Mouse (Mus musculus): ENCODE data around the gene Gli3. TPM values are rescaled to one million over a fixed set of nuclear protein-coding genes. Genes with fewer than 3 reads are reported as not detected.

The Gli3 gene
- polyA plus RNA-seq, 1 experiment from 2014 or later: 23.1 TPM

DNA sequence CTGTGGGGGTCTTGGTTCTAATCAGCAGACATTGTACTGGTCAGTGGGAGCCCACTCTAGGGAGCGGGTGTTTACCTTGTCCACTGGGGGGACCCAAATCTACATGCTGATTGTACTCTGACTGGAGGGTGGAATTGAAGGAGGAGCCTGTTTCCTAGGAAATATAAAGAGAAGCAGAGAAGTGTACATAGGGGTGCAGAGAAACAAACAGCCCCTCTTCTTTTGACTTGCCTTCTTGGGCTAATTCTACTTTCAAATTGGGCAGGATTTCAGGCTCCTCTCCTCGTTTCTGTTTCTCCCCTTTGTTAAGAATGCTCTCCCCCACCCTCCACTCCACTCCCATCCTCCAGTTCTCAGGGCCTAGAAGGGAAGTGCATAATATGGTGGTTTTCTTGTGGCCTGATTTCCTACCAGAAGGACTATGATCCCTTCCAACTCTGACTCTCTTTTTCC is 93.6 kb downstream of the Gli3 start:
- WGBS: 48% methylated on average over 2 of the region's 2 CpGs
- H3K4me2 ChIP-seq (replicated peaks): no peak overlapping the region
- no peak for ATAC-seq (ENCODE audit: insufficient number of reproducible peaks, low FRiP score, low TSS enrichment, low read depth)
- H3K9ac ChIP-seq: no peak overlapping the region
- no peaks in the 10 kb centered on the region for H3K27me3 ChIP-seq
- H3K36me3 ChIP-seq: no peaks in the 10 kb centered on the region
- H3K4me1 ChIP-seq: peaks cover 19% of the 10 kb centered on the region
- H3K4me3 ChIP-seq (replicated peaks): no peak overlapping the region
- H3K27ac ChIP-seq (replicated peaks): no peak overlapping the region
- no peaks in the 10 kb centered on the region for H3K9me3 ChIP-seq (replicated peaks)

DNA sequence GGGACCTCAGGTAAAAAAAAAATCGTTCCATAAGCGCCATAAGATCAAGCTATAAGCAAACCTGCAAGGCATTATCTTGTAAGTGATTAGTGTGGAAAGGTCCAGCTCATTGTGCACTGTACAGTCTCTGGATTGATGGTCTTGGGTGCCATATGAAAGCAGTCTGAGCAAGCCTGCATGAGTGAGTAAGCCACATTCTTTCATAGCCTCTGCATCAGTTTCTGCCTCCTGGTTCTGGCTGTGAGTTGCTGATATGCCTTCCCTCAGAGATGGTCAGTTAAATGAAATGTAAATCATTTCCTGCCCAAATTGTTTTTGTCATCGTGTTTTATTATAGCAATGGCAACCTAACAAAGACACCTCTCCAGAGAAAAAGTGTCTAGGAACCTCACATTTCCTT is 98.4 kb downstream of the Gli3 start:
- 79% methylated on average over 3 of the region's 3 CpGs for WGBS
- Histone ChIP-seq H3K9ac (no peak overlapping the region), H3K4me2 (replicated peaks) (no peak overlapping the region), H3K4me3 (replicated peaks) (no peak overlapping the region), H3K27me3 (no peaks in the 10 kb centered on the region), H3K27ac (replicated peaks) (no peak overlapping the region), H3K4me1 (peaks cover 23% of the 10 kb centered on the region; the same call in 1 of the 2 replicates), H3K9me3 (replicated peaks) (no peaks in the 10 kb centered on the region), H3K36me3 (no peaks in the 10 kb centered on the region)
- ATAC-seq (ENCODE audit: insufficient number of reproducible peaks, low FRiP score, low TSS enrichment, low read depth): no peak

DNA sequence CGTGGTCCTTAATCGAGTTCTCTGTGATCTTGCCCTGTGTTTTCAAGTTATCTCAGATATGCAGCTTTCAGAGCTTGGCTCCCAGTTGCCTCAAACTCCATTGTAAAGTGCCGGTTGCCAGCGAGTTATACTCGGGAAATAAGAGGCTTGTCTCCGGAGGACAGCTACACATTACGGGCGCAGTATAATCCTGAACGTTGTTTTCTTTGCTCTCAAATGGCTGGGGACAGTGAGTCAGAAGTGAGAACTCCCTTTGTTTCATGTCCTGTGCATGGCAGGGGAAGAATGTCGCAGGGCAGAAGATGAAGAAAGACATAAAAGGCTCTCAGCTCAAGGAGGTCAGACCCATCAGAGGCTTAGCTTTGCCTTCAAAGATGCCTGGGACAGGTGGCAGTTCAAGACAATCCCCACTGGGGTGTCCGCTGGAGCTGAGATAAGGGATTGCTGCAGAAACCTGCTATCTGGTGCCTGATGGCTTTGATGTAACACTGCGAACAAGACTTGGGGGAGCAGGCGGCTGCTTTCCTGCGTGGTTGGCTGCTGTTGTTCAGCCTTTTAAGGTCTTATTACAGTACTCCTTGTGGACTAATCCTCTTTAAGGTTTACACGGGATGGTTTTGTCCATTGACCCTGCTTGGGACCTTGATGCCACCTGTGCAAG is 108.0 kb downstream of the Gli3 start:
- H3K9ac ChIP-seq: no peak overlapping the region
- H3K4me1 ChIP-seq: no peaks in the 10 kb centered on the region
- WGBS: 50% methylated on average over 15 of the region's 15 CpGs
- H3K36me3 ChIP-seq: no peaks in the 10 kb centered on the region
- H3K27me3 ChIP-seq: no peaks in the 10 kb centered on the region
- no peak overlapping the region for H3K4me3 ChIP-seq (replicated peaks)
- H3K4me2 ChIP-seq (replicated peaks): no peak overlapping the region
- no peaks in the 10 kb centered on the region for H3K9me3 ChIP-seq (replicated peaks)
- ATAC-seq (ENCODE audit: insufficient number of reproducible peaks, low FRiP score, low TSS enrichment, low read depth): no peak
- H3K27ac ChIP-seq (replicated peaks): no peak overlapping the region

DNA sequence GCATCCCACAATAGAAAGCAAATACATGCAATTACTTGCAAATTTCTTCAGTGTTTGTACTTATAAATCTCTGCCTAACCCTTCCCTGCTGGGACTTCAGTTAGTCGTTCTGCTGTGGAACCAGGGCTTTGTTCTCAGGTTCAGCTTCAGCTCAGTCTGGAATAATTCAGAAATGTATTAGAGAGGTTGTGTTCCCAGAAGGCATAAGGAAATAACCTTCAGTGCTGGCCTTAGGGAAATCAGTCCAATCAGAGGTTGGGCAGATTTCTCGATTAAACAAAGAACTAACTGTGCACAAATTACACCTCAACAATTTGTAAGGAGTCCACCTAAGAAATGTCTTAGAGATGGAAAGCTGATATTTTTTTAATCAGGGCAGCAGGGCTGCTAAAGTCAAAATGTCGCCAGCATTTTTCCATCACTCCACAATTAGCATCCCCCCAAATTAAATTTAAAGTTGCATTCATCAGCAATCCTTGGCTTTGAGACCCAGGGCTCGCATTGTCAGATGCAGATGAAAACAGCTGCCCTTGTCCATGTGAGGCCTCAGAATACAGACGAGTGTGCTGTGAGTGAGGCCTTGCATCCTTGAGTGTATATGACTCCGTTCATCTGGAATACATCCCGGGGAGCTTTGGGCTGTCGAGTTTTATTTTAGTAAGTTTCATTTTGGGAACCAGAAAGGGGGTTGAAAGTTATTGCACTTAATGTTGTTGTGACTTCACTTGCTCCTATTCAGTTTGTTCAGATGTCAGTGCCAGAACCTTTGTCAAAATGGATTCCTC is 114.3 kb downstream of the Gli3 start:
- Histone ChIP-seq H3K4me3 (replicated peaks) (no peak overlapping the region), H3K9me3 (replicated peaks) (no peaks in the 10 kb centered on the region), H3K4me2 (replicated peaks) (no peak overlapping the region), H3K4me1 (peaks cover 21% of the 10 kb centered on the region), H3K27me3 (no peaks in the 10 kb centered on the region), H3K27ac (replicated peaks) (peak overlapping the region; percentile 53; the same call in 1 of the 2 replicates), H3K36me3 (no peaks in the 10 kb centered on the region), H3K9ac (no peak overlapping the region)
- 31% methylated on average over 8 of the region's 8 CpGs for WGBS
- ATAC-seq (ENCODE audit: insufficient number of reproducible peaks, low FRiP score, low TSS enrichment, low read depth): no peak

DNA sequence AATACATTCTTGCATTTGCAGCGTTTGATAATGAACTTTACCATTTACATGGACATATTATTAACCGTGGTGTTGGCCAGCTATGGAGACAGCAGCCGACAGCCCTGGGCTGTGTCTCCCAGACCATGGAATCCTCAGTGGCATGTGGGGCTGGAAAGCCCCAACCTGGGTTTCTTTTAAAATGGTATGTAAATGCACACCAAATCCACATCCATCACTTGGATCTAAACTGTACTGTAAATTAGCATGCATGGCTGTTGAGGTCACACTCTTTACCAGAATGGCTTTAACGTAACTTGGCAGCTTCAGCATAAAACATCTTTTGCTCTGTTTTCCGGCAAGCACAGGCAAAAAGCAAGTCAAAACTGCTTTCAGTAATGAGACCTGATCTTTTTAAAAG is 117.4 kb downstream of the Gli3 start:
- H3K27ac ChIP-seq (replicated peaks): no peak overlapping the region
- H3K4me1 ChIP-seq: peaks cover 21% of the 10 kb centered on the region
- no peak for ATAC-seq (ENCODE audit: insufficient number of reproducible peaks, low FRiP score, low TSS enrichment, low read depth)
- no peaks in the 10 kb centered on the region for H3K27me3 ChIP-seq
- H3K36me3 ChIP-seq: no peaks in the 10 kb centered on the region
- H3K9me3 ChIP-seq (replicated peaks): no peaks in the 10 kb centered on the region
- H3K4me3 ChIP-seq (replicated peaks): no peak overlapping the region
- no peak overlapping the region for H3K9ac ChIP-seq
- WGBS: 44% methylated on average over 5 of the region's 5 CpGs
- no peak overlapping the region for H3K4me2 ChIP-seq (replicated peaks)

DNA sequence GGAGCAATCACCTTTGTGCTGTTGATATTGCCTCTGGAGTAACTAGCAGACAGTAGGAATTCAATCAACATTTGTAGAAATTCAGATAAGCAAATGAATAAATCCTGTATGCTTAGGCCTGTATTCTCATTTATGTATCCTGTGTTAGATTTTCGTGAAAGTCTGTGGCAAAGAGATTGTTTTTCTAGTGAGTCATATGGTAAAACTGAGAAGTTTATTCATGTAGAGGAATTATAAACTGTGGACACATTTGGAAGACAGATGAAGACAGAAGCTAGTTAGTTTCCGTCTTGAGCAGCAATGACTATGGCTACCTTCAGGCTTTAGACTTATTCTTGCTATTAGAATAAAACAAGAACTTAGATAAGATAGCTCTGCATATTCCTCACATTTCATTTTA is 122.9 kb downstream of the Gli3 start:
- Histone ChIP-seq H3K9me3 (replicated peaks) (no peaks in the 10 kb centered on the region), H3K27ac (replicated peaks) (no peak overlapping the region), H3K27me3 (no peaks in the 10 kb centered on the region), H3K4me1 (peaks cover 17% of the 10 kb centered on the region), H3K4me3 (replicated peaks) (no peak overlapping the region), H3K36me3 (no peaks in the 10 kb centered on the region), H3K9ac (no peak overlapping the region), H3K4me2 (replicated peaks) (no peak overlapping the region)
- WGBS: 54% methylated on average over 2 of the region's 2 CpGs
- ATAC-seq (ENCODE audit: insufficient number of reproducible peaks, low FRiP score, low TSS enrichment, low read depth): no peak

DNA sequence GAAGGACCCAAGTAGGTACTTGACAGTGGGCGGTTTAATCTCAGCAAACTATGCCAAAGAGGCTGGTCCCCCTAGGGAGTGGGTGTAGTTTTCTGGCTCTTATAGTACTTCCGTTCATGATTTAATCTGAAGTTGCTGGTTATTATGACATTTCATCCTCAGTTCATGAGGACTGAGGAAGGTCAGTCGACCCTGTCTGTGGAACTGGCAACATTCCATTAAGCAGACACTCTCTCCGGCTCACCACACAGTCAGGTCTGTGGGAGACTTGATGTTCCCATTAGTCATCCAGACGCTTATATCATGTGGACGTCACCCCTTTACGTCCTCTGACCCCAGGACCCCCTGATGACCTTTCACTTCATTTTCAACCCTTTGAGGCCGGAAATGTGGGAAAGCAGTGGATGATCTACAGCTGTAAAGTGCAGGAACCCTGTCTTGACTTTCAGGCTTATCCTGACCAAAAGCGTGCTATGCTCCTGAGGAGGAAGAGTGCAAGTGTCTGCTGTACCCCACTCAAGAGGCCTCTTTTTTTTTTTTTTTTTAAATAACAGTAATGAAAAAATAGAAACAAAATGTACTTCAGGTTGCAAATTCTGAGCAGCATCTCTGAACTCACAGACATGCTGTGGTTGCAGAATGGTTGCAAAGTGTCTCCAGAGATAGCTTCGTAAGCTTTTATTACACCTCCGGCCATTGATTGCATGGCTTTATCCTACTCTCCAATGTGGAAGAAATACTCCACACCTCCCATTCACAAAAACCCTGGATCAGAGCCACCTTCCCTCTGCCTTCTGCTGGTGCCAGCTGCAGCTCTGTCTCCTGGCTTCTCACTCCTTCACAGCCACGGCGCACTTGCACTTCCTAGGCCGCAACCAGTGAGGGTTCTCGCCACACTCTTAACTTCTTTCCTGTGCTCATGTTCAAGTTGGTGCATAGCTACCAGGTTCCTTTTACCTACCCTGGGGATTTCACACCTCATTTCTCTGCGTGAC is 125.5 kb downstream of the Gli3 start:
- Histone ChIP-seq H3K4me3 (replicated peaks) (no peak overlapping the region), H3K27me3 (no peaks in the 10 kb centered on the region), H3K4me1 (peaks cover 15% of the 10 kb centered on the region), H3K9me3 (replicated peaks) (no peaks in the 10 kb centered on the region), H3K27ac (replicated peaks) (no peak overlapping the region), H3K9ac (no peak overlapping the region), H3K4me2 (replicated peaks) (no peak overlapping the region), H3K36me3 (no peaks in the 10 kb centered on the region)
- 68% methylated on average over 16 of the region's 16 CpGs for WGBS
- no peak for ATAC-seq (ENCODE audit: insufficient number of reproducible peaks, low FRiP score, low TSS enrichment, low read depth)

DNA sequence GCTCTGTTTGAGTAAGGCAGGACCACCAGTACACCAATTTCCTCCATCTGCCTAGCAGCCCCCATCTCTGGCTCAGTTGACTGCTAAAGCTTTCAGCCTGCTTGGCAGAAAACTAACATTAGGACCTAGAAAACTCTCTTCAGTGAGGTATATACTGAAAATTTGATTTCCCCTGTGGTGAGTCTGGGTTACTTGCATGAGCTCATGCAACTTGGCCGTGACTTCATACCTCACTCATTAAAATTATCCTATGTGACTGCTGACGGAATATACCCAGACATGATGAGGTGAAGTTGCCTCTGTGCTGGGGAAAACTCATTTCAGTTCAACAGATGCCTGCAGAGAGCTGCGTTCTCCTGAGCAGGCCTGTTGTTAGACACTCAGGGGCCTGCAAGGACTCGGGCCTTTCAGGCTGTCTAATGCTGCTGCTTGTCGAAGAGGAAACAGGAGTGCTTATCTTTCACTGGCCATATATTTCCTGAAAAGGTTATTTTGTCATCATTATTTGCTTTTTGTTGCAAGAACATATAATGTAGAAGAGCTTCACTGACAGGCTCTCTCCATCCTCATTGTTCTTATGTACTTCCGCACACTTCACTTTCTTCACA is 127.4 kb downstream of the Gli3 start:
- WGBS: 61% methylated on average over 6 of the region's 6 CpGs
- Histone ChIP-seq H3K27me3 (no peaks in the 10 kb centered on the region), H3K36me3 (no peaks in the 10 kb centered on the region), H3K9ac (no peak overlapping the region), H3K4me2 (replicated peaks) (no peak overlapping the region), H3K4me1 (peaks cover 15% of the 10 kb centered on the region), H3K27ac (replicated peaks) (0 out of 2 replicates have a peak overlapping the region, but pooled peaks have one; percentile 8), H3K4me3 (replicated peaks) (no peak overlapping the region), H3K9me3 (replicated peaks) (no peaks in the 10 kb centered on the region)
- no peak; the same call in 1 of the 2 replicates for ATAC-seq (ENCODE audit: insufficient number of reproducible peaks, low FRiP score, low TSS enrichment, low read depth)

DNA sequence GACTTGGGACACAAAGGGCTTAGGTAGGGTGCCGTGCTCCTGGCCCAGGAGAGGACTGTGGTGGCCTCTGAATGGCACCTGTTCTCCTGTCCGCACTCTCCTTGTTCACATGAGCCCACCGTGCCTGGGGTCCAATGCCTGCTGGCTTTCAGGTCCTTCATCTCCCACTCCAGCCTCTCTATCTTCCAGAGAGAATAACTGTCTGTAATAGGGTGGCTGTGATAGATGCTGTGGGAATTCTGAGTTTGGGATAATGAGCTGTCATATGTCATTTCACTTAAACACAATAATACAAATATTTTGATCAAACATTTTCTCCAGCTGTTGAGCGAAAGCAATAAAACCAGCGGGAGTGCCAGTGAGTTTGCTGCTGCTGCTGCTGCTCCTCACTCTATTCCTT is 133.6 kb downstream of the Gli3 start:
- no peaks in the 10 kb centered on the region for H3K36me3 ChIP-seq
- H3K27me3 ChIP-seq: no peaks in the 10 kb centered on the region
- H3K4me2 ChIP-seq (replicated peaks): no peak overlapping the region
- 68% methylated on average over 5 of the region's 5 CpGs for WGBS
- no peak overlapping the region for H3K4me3 ChIP-seq (replicated peaks)
- no peak for ATAC-seq (ENCODE audit: insufficient number of reproducible peaks, low FRiP score, low TSS enrichment, low read depth)
- H3K9ac ChIP-seq: no peak overlapping the region
- no peaks in the 10 kb centered on the region for H3K4me1 ChIP-seq
- no peak overlapping the region for H3K27ac ChIP-seq (replicated peaks)
- no peaks in the 10 kb centered on the region for H3K9me3 ChIP-seq (replicated peaks)

DNA sequence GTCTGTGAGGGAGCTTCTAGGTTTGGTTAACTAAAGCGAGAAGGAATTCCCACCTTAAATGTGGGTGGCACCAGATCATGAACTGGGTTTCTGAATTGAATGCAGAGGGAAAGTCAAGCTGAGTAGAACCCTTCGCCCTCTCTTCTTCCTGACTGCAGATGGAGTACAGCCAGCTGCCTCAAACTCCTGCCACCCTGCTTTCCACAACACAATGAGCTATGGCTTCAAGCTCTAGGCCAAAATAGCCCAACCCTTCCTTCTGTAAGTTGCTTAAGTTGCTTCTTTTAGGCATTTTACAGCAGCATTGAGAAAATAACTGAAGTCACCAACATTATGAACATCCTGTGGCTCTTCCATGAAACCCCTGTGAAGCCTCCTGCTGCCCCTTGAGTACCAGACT is 136.7 kb downstream of the Gli3 start:
- Histone ChIP-seq H3K27me3 (no peaks in the 10 kb centered on the region), H3K9me3 (replicated peaks) (no peaks in the 10 kb centered on the region), H3K9ac (no peak overlapping the region), H3K4me3 (replicated peaks) (no peak overlapping the region), H3K4me1 (peaks cover 28% of the 10 kb centered on the region), H3K27ac (replicated peaks) (no peak overlapping the region), H3K4me2 (replicated peaks) (no peak overlapping the region), H3K36me3 (no peaks in the 10 kb centered on the region)
- no peak for ATAC-seq (ENCODE audit: insufficient number of reproducible peaks, low FRiP score, low TSS enrichment, low read depth)
- WGBS: 75% methylated on average over 2 of the region's 2 CpGs

DNA sequence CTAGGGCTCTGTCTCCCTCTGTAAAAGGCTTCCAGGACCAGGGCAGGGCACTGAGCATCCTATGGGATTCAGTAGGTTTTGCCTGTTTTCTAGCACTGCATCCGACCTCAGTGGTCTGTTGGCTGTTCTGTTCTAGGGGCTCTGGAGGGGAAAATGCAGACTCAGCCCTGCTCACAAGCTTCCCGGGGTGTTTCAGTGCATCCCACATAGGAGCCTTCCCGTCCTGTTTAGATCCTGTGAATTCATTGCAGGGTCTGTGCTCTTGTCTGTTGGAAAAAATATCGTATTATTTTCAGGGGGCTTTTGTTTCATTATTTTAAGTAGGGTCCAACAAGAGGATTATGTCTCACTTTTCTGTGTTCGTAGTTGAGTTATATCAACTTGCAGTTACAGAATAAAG is 139.1 kb downstream of the Gli3 start:
- peaks cover 28% of the 10 kb centered on the region for H3K4me1 ChIP-seq
- WGBS: 33% methylated on average over 5 of the region's 5 CpGs

More for the DNA sequence above, 139.1 kb downstream of the Gli3 start:
- no peak overlapping the region for H3K4me3 ChIP-seq (replicated peaks)
- no peak overlapping the region for H3K9ac ChIP-seq
- no peaks in the 10 kb centered on the region for H3K36me3 ChIP-seq
- no peaks in the 10 kb centered on the region for H3K9me3 ChIP-seq (replicated peaks)
- no peaks in the 10 kb centered on the region for H3K27me3 ChIP-seq
- H3K4me2 ChIP-seq (replicated peaks): no peak overlapping the region
- H3K27ac ChIP-seq (replicated peaks): no peak overlapping the region
- no peak for ATAC-seq (ENCODE audit: insufficient number of reproducible peaks, low FRiP score, low TSS enrichment, low read depth)
